Mouse (Mus musculus) CD8-positive naive resting alpha-beta T cell, adult 57 days (primary cell): Measurements from ENCODE around the gene Bpifb1. TPM values are rescaled to one million over a fixed set of nuclear protein-coding genes. Genes with fewer than 3 reads are reported as not detected.

ENCODE experiments used
- total RNA-seq: library from RNA; stranded (reverse); gene quantifications from one replicate; pipeline ENCODE4 v1.2.4, GENCODE M21; 2023

The Bpifb1 gene
- total RNA-seq, result not detected

GRCm38 (mm10) chr2:154190546-154191258 is at the start of gene Bpifb1:
Gene Bpifb1 (plus strand): TSS chr2:154190818.

GRCm38 (mm10) chr2:154142580-154142979 is 48.0 kb upstream of the Bpifb1 start, which contains the start of gene Bpifa1:
Gene Bpifa1 (plus strand): TSS chr2:154142880.

DNA sequence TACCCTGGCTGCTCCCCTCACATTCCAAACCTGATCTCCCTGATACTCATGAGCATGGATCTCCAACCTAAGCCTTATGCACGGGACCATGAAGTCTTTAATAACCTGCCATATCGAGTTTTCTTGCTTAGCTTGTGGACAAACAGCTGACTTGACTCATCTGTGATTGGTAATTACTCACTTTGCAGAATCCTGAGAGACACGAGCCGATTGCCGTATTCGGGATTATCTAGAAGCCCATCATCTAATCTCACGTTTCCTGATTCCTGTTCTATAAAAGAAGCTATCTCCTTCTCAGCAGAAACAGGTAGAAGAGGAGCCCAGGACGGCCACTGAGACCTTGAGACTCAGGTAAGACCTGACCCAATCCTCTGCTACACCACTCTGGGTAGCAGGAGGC is 28.3 kb upstream of the Bpifb1 start, which contains the start of gene Bpifa5:
Bpifa5 (plus strand) TSS at position 301 of the 400 bp plus-strand sequence.

DNA sequence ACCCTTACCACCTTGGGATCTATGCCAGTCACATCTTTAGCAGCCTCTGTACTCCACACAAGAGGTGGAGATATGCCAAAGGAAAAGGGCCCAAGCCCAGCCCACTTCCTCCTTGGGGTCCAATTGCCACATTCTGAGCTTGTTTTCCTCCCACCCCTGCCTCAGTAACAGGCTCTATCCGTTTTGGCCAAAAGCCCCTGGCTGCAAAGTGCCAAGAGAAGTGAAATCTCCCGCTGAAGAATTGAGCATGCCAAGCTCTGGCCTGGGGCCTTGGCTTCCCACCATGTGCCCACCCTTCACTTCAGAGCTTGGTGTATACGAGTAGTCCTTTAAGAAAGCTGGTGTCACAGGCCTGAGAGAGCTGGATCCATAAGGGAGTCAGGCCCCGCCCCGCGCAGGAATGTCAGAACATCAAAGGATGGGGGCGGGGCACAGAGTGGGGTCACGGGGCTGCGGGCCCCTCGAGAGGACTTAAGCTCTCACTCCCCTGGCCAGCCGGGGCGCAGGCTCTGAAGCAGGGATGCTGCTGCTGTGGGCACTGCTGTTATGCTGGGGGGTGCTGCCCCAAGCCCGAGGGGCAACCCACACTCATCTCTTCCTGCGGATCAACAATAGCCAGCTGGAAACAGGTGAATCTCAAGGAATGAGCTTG is 32.8 kb downstream of the Bpifb1 start, which contains the start of gene Bpifb5:
Bpifb5 (plus strand) TSS at position 478 of the 652 bp plus-strand sequence.

DNA sequence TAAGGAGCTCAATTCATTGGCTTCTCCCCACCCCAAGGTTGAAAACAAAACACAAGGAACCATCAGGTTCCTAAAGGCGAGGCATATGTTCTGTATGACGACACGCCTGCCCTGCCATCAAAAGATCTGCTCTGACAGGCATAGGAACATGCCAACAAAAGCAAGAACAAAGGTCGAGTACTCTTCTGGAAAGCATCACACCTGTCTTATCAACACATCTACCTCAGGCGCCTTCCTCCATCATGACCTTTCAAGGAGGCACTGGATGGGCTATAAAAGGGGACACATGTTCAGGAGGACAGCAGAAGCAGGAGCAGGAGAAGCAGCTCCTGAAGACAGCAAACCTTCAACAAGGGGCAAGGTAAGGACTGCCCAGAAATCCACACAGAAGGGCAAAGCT is 66.9 kb downstream of the Bpifb1 start, which contains the start of gene Bpifb9a:
Bpifb9a (plus strand) TSS at position 301 of the 400 bp plus-strand sequence.

Other genes starting within 250 kb of the Bpifb1 start
- gene Bpifa6, start 215.9 kb upstream of the Bpifb1 start, total RNA-seq, result not detected
- not detected for gene Bpifa2, start 182.6 kb upstream of the Bpifb1 start, total RNA-seq
- not detected for gene Bpifa3, start 60.5 kb upstream of the Bpifb1 start, total RNA-seq
- gene Bpifa1, start 47.9 kb upstream of the Bpifb1 start, total RNA-seq, result not detected
- not detected for gene Bpifa5, start 28.2 kb upstream of the Bpifb1 start, total RNA-seq
- not detected for gene Bpifb5, start 32.9 kb downstream of the Bpifb1 start, total RNA-seq
- gene Bpifb9a, start 67.0 kb downstream of the Bpifb1 start, total RNA-seq, result not detected
- not detected for gene Bpifb9b, start 116.4 kb downstream of the Bpifb1 start, total RNA-seq
- gene Cdk5rap1, start 182.2 kb downstream of the Bpifb1 start, total RNA-seq, result 17.3 TPM
- 0.64 TPM for gene Snta1, start 217.3 kb downstream of the Bpifb1 start, total RNA-seq
- 31.9 TPM for gene Cbfa2t2, start 245.7 kb downstream of the Bpifb1 start, total RNA-seq